Mouse (Mus musculus): ENCODE results near the gene Rack1. TPM values are rescaled to one million over a fixed set of nuclear protein-coding genes. Genes with fewer than 3 reads are reported as not detected.
A peak's percentile ranks its signal among the peaks of the same experiment; 100 is the strongest.
"Not testable (repeated sequence)": the region's sequence is repeated elsewhere in the genome, so short reads cannot be mapped to it uniquely, and the experiment has no call there.

Gene Rack1
- polyA plus RNA-seq, 1 experiment: 2,313 TPM

DNA sequence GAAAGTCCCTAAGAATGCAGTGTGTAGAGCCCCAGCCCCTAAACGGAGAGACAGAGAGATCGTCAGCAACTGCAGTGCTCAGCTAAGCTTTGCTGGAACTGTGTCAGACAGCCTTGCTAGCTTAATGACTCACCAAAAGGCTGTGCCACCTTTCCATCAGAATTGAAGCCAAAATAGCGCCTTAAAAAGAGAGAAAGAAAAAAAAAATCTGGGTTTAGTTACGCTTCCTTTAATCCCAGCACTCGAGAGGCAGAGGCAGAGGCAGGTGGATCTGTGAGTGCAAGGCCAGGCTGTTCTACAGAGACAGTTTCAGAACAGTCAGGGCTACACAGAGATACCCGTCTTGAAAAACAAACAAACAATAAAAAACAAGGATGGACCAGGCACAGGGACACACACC is 44.2 kb downstream of the Rack1 start:
- no peak overlapping the region for H3K27ac ChIP-seq (ENCODE audit: control insufficient read depth, insufficient read depth, low read depth, low read length, poor library complexity)
- TF ChIP-seq CTCF (IDR thresholded peaks at IDR 0.05; ENCODE audit: control insufficient read depth, insufficient read depth, low read length) (no peak), POLR2A (IDR thresholded peaks at IDR 0.05; ENCODE audit: borderline replicate concordance, control insufficient read depth, low read depth, low read length) (no peak)
- 0 out of 2 replicates have a peak, but pooled peaks cover 1% of the 10 kb centered on the region for H3K4me1 ChIP-seq (ENCODE audit: control insufficient read depth, insufficient read depth, low read length)
- H3K4me3 ChIP-seq (replicated peaks; ENCODE audit: control insufficient read depth, low read depth, low read length): no peak overlapping the region
- 80% methylated on average over 6 of the region's 6 CpGs for WGBS

DNA sequence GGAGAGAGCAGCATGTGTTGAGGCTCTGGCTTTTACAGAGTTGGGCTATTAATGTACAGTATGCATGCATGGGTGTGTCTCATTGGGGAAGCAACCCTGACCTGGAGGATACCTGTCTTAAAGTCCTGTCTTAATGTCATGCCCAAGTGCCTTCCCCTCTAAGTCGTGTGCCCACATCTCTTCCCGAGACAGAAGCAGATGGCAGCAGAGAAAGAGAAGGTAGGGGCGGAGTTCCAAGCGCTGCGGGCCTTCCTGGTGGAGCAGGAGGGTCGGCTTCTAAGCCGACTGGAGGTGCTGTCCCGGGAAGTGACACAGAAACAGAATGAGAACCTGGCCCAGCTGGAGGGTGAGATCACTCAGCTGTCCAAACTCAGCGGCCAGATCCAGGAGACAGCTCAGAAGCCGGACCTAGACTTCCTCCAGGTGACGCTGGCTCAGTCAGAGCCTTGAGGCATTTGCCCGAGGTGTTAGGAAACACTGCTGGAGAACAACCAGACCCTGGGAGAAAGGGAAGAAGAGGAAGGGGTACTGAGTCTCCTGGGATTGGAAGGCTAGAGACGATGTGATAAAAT is 45.2 kb downstream of the Rack1 start:
- no peak overlapping the region for H3K4me3 ChIP-seq (replicated peaks; ENCODE audit: control insufficient read depth, low read depth, low read length)
- 0 out of 2 replicates have a peak, but pooled peaks cover 1% of the 10 kb centered on the region for H3K4me1 ChIP-seq (ENCODE audit: control insufficient read depth, insufficient read depth, low read length)
- TF ChIP-seq CTCF (IDR thresholded peaks at IDR 0.05; ENCODE audit: control insufficient read depth, insufficient read depth, low read length): no peak
- TF ChIP-seq POLR2A (IDR thresholded peaks at IDR 0.05; ENCODE audit: borderline replicate concordance, control insufficient read depth, low read depth, low read length): no peak
- 68% methylated on average over 13 of the region's 13 CpGs for WGBS
- no peak overlapping the region for H3K27ac ChIP-seq (ENCODE audit: control insufficient read depth, insufficient read depth, low read depth, low read length, poor library complexity)

DNA sequence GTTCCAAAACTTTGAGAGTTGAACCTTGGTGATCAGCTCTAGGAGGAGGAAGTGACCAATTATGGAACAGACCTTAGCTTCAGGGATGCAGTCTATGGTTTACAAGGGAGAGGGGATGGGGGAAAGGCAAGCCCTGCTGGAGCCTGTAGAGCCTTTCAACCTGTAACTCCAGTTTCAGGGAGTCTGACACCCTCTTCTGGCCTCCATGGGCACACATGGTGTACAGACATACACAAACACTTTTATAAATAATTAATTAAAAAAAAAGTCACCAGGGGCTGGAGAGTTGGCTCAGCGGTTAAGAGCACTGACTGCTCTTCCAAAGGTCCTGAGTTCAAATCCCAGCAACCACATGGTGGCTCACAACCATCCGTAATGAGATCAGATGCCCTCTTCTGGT is 46.2 kb downstream of the Rack1 start:
- H3K4me1 ChIP-seq (ENCODE audit: control insufficient read depth, insufficient read depth, low read length); H3K27ac ChIP-seq (ENCODE audit: control insufficient read depth, insufficient read depth, low read depth, low read length, poor library complexity); H3K4me3 ChIP-seq (replicated peaks; ENCODE audit: control insufficient read depth, low read depth, low read length): not testable (repeated sequence)
- WGBS: 68% methylated on average over 2 of the region's 2 CpGs

DNA sequence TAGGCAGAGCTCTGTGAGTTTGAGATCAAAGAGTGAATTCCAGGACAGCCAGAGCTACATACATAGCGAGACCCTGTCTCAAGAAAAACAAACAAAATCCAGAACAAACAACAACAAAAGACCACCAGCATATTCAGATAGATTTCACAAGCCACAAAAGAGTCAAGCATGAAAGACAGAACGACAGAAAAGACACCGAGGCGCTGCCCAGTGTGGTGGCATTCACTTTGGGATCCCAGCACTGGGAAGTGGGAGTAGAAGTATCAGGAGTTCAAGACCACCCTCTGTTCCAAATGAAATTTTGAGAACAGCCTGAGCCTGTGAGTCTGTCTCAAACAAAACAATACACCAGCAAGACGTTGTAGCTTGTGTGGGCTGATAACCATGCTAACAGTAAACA is 46.7 kb downstream of the Rack1 start:
- TF ChIP-seq CTCF (IDR thresholded peaks at IDR 0.05; ENCODE audit: control insufficient read depth, insufficient read depth, low read length): no peak
- TF ChIP-seq POLR2A (IDR thresholded peaks at IDR 0.05; ENCODE audit: borderline replicate concordance, control insufficient read depth, low read depth, low read length): no peak
- no peak overlapping the region for H3K4me3 ChIP-seq (replicated peaks; ENCODE audit: control insufficient read depth, low read depth, low read length)
- H3K27ac ChIP-seq (ENCODE audit: control insufficient read depth, insufficient read depth, low read depth, low read length, poor library complexity): no peak overlapping the region
- H3K4me1 ChIP-seq (ENCODE audit: control insufficient read depth, insufficient read depth, low read length): 0 out of 2 replicates have a peak, but pooled peaks cover 1% of the 10 kb centered on the region
- WGBS: 76% methylated on average over 5 of the region's 5 CpGs

DNA sequence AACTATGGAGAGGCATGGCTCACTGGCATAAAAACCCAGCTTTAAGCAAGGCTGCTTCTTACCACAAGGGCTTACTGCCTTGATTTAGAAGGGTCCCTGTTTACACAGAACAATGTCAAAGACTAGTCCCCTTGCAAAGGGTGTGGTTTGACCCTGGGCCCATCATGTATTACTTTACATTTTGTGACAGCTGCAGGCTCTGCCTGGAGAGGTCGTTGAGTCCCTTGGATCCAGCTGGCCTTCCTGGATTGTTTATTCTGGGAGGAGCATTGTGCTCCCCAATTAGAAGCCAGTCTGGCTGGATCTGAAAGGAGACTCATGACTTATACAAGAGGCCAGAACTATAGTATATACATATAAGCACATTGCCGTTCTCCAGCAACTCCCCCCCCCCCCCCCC is 50.1 kb downstream of the Rack1 start:
- no peak overlapping the region for H3K27ac ChIP-seq (ENCODE audit: control insufficient read depth, insufficient read depth, low read depth, low read length, poor library complexity)
- WGBS: 64% methylated on average over 2 of the region's 2 CpGs
- no peak for TF ChIP-seq POLR2A (IDR thresholded peaks at IDR 0.05; ENCODE audit: borderline replicate concordance, control insufficient read depth, low read depth, low read length)
- no peak for TF ChIP-seq CTCF (IDR thresholded peaks at IDR 0.05; ENCODE audit: control insufficient read depth, insufficient read depth, low read length)
- H3K4me3 ChIP-seq (replicated peaks; ENCODE audit: control insufficient read depth, low read depth, low read length): no peak overlapping the region
- H3K4me1 ChIP-seq (ENCODE audit: control insufficient read depth, insufficient read depth, low read length): no peaks in the 10 kb centered on the region; the same call in 1 of the 2 replicates

DNA sequence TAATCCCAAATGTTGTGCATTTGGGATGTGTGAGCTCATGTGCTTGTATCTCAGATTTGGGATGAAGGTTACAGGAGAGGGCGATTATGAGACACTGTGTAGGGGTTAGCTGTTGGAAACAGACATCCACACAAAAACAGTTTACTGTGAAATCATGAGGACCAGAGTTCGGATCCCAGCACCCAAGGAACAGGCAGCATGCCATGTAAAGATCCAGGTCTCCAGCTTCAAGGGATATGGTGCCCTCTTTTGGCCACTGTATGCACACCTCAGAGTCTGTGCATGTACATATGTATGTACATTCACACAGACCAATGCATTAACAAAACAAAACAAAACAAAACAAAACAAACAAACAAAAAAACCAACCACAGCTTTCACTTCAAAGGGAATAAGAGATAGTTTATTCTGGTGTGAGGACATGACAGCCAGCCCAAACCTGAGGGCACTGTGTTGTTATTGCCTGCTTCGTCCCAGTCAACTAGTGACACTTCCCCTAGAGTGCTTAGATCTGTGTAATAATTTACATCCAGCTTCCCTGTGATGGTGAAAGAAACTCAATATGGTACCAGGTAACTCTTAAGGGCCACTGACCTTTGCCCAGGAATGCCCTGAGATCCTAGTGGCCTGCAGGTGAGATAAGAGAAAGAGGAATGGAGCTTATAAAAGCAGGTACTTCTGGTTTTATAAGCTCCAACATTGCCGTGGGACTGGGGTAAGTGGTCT is 51.3 kb downstream of the Rack1 start:
- WGBS: 78% methylated on average over 4 of the region's 4 CpGs
- Histone ChIP-seq H3K4me3 (replicated peaks; ENCODE audit: control insufficient read depth, low read depth, low read length) (no peak overlapping the region), H3K4me1 (ENCODE audit: control insufficient read depth, insufficient read depth, low read length) (no peaks in the 10 kb centered on the region; the same call in 1 of the 2 replicates), H3K27ac (ENCODE audit: control insufficient read depth, insufficient read depth, low read depth, low read length, poor library complexity) (no peak overlapping the region)
- TF ChIP-seq POLR2A (IDR thresholded peaks at IDR 0.05; ENCODE audit: borderline replicate concordance, control insufficient read depth, low read depth, low read length) (no peak), CTCF (IDR thresholded peaks at IDR 0.05; ENCODE audit: control insufficient read depth, insufficient read depth, low read length) (peak; percentile 32; the same call in 1 of the 2 replicates)

DNA sequence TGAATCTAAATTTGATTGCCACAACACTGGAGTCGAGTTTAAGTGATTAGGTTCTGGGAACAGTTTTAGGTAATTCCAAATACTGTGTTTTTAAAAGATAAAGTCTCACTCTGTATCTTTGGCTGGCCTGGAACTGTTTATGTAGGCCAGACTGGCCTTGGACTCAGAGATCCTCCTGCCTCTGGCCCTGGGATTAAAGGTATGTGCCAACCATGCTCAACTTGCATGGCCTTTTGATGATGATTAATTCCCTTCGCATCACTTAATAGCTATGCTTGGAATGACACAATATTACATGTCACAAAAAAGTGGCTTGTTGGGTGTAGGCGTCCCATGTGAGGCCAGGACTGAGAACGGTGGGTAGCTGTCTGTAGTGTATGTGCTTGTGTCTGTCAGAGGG is 52.1 kb downstream of the Rack1 start:
- Histone ChIP-seq H3K27ac (ENCODE audit: control insufficient read depth, insufficient read depth, low read depth, low read length, poor library complexity) (no peak overlapping the region), H3K4me1 (ENCODE audit: control insufficient read depth, insufficient read depth, low read length) (no peaks in the 10 kb centered on the region; the same call in 1 of the 2 replicates), H3K4me3 (replicated peaks; ENCODE audit: control insufficient read depth, low read depth, low read length) (no peak overlapping the region)
- WGBS: 83% methylated on average over 4 of the region's 4 CpGs
- no peak for TF ChIP-seq CTCF (IDR thresholded peaks at IDR 0.05; ENCODE audit: control insufficient read depth, insufficient read depth, low read length)
- TF ChIP-seq POLR2A (IDR thresholded peaks at IDR 0.05; ENCODE audit: borderline replicate concordance, control insufficient read depth, low read depth, low read length): no peak

DNA sequence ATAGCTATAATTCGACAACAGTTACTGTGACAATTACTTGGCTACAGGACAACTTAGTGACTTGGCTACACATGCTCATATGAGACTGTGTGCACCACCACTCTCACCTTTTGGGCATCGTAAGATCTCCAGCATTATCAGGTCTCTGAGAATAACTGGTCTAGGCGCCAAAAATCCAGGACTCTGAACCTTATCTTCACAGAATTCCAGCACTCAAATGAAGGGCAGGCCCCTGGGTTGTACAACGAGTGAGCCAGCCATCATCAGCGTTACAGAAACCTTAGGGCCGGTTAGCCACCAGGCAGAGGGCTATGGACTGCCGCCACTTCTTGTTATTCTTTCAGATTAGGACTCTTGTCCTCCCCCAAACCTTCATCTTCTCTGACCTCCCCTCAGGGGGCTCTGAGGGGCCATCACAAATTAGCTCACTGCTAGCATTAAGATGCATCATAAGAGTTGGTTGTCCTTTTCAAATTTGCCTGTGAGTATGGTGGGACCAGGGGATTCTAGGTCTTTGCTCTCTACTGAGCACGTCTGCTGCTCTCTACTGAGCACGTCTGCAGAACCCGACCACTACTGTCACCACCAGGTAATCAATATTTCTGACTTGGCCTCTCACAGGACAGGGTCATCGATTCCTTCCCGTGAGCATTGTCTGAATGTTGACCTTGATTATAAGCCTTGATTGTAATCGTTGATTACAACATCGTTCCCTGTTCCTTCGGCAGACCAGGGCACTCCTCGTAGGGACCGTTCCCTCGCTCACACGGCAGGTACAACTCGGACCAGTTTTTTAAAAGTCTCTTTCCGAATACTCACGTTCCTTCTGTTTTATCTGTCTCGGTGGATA is 52.7 kb downstream of the Rack1 start:
- Histone ChIP-seq H3K27ac (ENCODE audit: control insufficient read depth, insufficient read depth, low read depth, low read length, poor library complexity) (no peak overlapping the region), H3K4me1 (ENCODE audit: control insufficient read depth, insufficient read depth, low read length) (no peaks in the 10 kb centered on the region; the same call in 1 of the 2 replicates), H3K4me3 (replicated peaks; ENCODE audit: control insufficient read depth, low read depth, low read length) (peak overlapping the region; percentile 70)
- 11% methylated on average over 23 of the region's 23 CpGs for WGBS
- no peak for TF ChIP-seq CTCF (IDR thresholded peaks at IDR 0.05; ENCODE audit: control insufficient read depth, insufficient read depth, low read length)
- TF ChIP-seq POLR2A (IDR thresholded peaks at IDR 0.05; ENCODE audit: borderline replicate concordance, control insufficient read depth, low read depth, low read length): no peak

Measured in bone marrow, adult 2 months (tissue).